Mouse (Mus musculus) hindbrain, embryonic 10.5 days (tissue): ENCODE measurements around the gene Lrfn3. TPM values are rescaled to one million over a fixed set of nuclear protein-coding genes. Genes with fewer than 3 reads are reported as not detected.
A peak's percentile ranks its signal among the peaks of the same experiment; 100 is the strongest.

Experiments
- DNase-seq: peaks from one replicate; pipeline ENCODE4 v3.0.0-alpha.2; 2017; ENCODE audit warnings: low spot score
- H3K27ac ChIP-seq: fragments of 300-500 bp; sonication (generic); 2 replicates; pipeline ENCODE4 v1.5.1; 2016; ENCODE audit warnings: mild to moderate bottlenecking, moderate library complexity
- H3K27me3 ChIP-seq: fragments of 300-500 bp; sonication (generic); 2 replicates; pipeline ENCODE4 v1.6.1; 2016; ENCODE audit warnings: mild to moderate bottlenecking; ENCODE audit not compliant: poor library complexity, insufficient read depth, severe bottlenecking
- H3K36me3 ChIP-seq: fragments of 300-500 bp; sonication (generic); 2 replicates; pipeline ENCODE4 v1.6.1; 2016; ENCODE audit warnings: mild to moderate bottlenecking, moderate library complexity
- H3K4me1 ChIP-seq: fragments of 300-500 bp; sonication (generic); replicated peaks from 2 replicates; pipeline ENCODE4 v1.6.1; 2016; ENCODE audit warnings: mild to moderate bottlenecking
- H3K4me3 ChIP-seq: fragments of 300-500 bp; sonication (generic); 2 replicates; pipeline ENCODE4 v1.5.1; 2016; ENCODE audit warnings: mild to moderate bottlenecking, moderate library complexity
- H3K9me3 ChIP-seq: fragments of 300-500 bp; sonication (generic); 2 replicates; pipeline ENCODE4 v1.6.1; 2016; ENCODE audit warnings: mild to moderate bottlenecking, moderate library complexity
- WGBS: fragments of 180-500 bp; shearing (Covaris S2); methylation state at CpG from one replicate; pipeline ENCODE4 v1.1.7; 2016; 5-methylcytosine and 5-hydroxymethylcytosine counted together
- polyA plus RNA-seq: library from polyadenylated mRNA; unstranded; fragments of >200 nt; fragmentation: Nextera tagmentation; extraction: Ambion mirVana; gene quantifications from 2 replicates; pipeline ENCODE4 v1.2.1, GENCODE M21; 2016

The Lrfn3 gene
- polyA plus RNA-seq, 1 experiment from 2014 or later, result 7.8 TPM

- no peaks in the 10 kb centered on the region for H3K9me3 ChIP-seq
- DNase-seq, result no peak
- peaks cover 39% of the 10 kb centered on the region for H3K27me3 ChIP-seq
- WGBS, result 66% methylated on average over 5 of the region's 5 CpGs
- peaks cover 16% of the 10 kb centered on the region for H3K4me1 ChIP-seq
- H3K36me3 ChIP-seq, result no peaks in the 10 kb centered on the region
- H3K27ac ChIP-seq, result no peak overlapping the region
- no peak overlapping the region for H3K4me3 ChIP-seq
Measured at GRCm38 (mm10) chr7:30334563-30334962, 28.0 kb downstream of the Lrfn3 start.

- no peaks in the 10 kb centered on the region for H3K9me3 ChIP-seq
- peaks cover 39% of the 10 kb centered on the region for H3K27me3 ChIP-seq
- DNase-seq, result no peak
- no peaks in the 10 kb centered on the region for H3K36me3 ChIP-seq
- 77% methylated on average over 4 of the region's 4 CpGs for WGBS
- no peak overlapping the region for H3K27ac ChIP-seq
- no peak overlapping the region for H3K4me3 ChIP-seq
- peaks cover 16% of the 10 kb centered on the region for H3K4me1 ChIP-seq
Measured at GRCm38 (mm10) chr7:30333436-30333835, 29.1 kb downstream of the Lrfn3 start.

- no peak overlapping the region for H3K27ac ChIP-seq
- no peak for DNase-seq
- H3K36me3 ChIP-seq, result no peaks in the 10 kb centered on the region
- peaks cover 39% of the 10 kb centered on the region for H3K27me3 ChIP-seq
- WGBS, result 69% methylated on average over 18 of the region's 18 CpGs
- no peaks in the 10 kb centered on the region for H3K9me3 ChIP-seq
- H3K4me3 ChIP-seq, result no peak overlapping the region
- H3K4me1 ChIP-seq, result peaks cover 16% of the 10 kb centered on the region
Measured at GRCm38 (mm10) chr7:30332622-30333259, 29.8 kb downstream of the Lrfn3 start.

- H3K27ac ChIP-seq, result no peak overlapping the region
- DNase-seq, result peak; percentile 88
- peak overlapping the region; percentile 34 for H3K4me3 ChIP-seq
- H3K27me3 ChIP-seq, result peaks cover 45% of the 10 kb centered on the region
- 7% methylated on average over 13 of the region's 13 CpGs for WGBS
- H3K9me3 ChIP-seq, result no peaks in the 10 kb centered on the region
- H3K36me3 ChIP-seq, result no peaks in the 10 kb centered on the region
- H3K4me1 ChIP-seq, result peaks cover 19% of the 10 kb centered on the region
Measured at GRCm38 (mm10) chr7:30331887-30332286, 30.7 kb downstream of the Lrfn3 start.

GRCm38 (mm10) chr7:30328379-30328778, 34.2 kb downstream of the Lrfn3 start:
- H3K36me3 ChIP-seq, result no peaks in the 10 kb centered on the region
- WGBS, result 57% methylated on average over 10 of the region's 10 CpGs
- H3K9me3 ChIP-seq, result 0 out of 2 replicates have a peak, but pooled peaks cover 4% of the 10 kb centered on the region
- H3K27me3 ChIP-seq, result peaks cover 17% of the 10 kb centered on the region
- H3K4me1 ChIP-seq, result peaks cover 19% of the 10 kb centered on the region
- no peak overlapping the region for H3K27ac ChIP-seq
- DNase-seq, result no peak
- no peak overlapping the region for H3K4me3 ChIP-seq

- H3K27me3 ChIP-seq, result peaks cover 6% of the 10 kb centered on the region; the same call in 1 of the 2 replicates
- no peak for DNase-seq
- H3K27ac ChIP-seq, result no peak overlapping the region
- WGBS, result 59% methylated on average over 15 of the region's 15 CpGs
- no peak overlapping the region for H3K4me3 ChIP-seq
- no peaks in the 10 kb centered on the region for H3K36me3 ChIP-seq
- peaks cover 25% of the 10 kb centered on the region for H3K4me1 ChIP-seq
- 0 out of 2 replicates have a peak, but pooled peaks cover 4% of the 10 kb centered on the region for H3K9me3 ChIP-seq
Measured at GRCm38 (mm10) chr7:30327140-30327539, 35.4 kb downstream of the Lrfn3 start.

GRCm38 (mm10) chr7:30326427-30326826, 36.1 kb downstream of the Lrfn3 start:
- no peaks in the 10 kb centered on the region for H3K36me3 ChIP-seq
- DNase-seq, result no peak
- H3K27me3 ChIP-seq, result peaks cover 6% of the 10 kb centered on the region; the same call in 1 of the 2 replicates
- peaks cover 21% of the 10 kb centered on the region for H3K4me1 ChIP-seq
- 0 out of 2 replicates have a peak, but pooled peaks cover 4% of the 10 kb centered on the region for H3K9me3 ChIP-seq
- H3K4me3 ChIP-seq, result no peak overlapping the region
- no peak overlapping the region for H3K27ac ChIP-seq

GRCm38 (mm10) chr7:30325364-30325763, 37.2 kb downstream of the Lrfn3 start:
- no peak overlapping the region for H3K4me3 ChIP-seq
- DNase-seq, result peak; percentile 60
- H3K4me1 ChIP-seq, result peaks cover 22% of the 10 kb centered on the region
- WGBS, result 51% methylated on average over 2 of the region's 2 CpGs
- H3K36me3 ChIP-seq, result no peaks in the 10 kb centered on the region
- 0 out of 2 replicates have a peak, but pooled peaks cover 4% of the 10 kb centered on the region for H3K9me3 ChIP-seq
- H3K27ac ChIP-seq, result no peak overlapping the region
- peaks cover 6% of the 10 kb centered on the region; the same call in 1 of the 2 replicates for H3K27me3 ChIP-seq

GRCm38 (mm10) chr7:30324300-30324944, 38.1 kb downstream of the Lrfn3 start:
- 0 out of 2 replicates have a peak, but pooled peaks cover 4% of the 10 kb centered on the region for H3K9me3 ChIP-seq

GRCm38 (mm10) chr7:30323795-30324194, 38.8 kb downstream of the Lrfn3 start, which contains the start of gene Sdhaf1:
Gene Sdhaf1, minus strand, starts transcription at chr7:30323895.
- H3K9me3 ChIP-seq, result 0 out of 2 replicates have a peak, but pooled peaks cover 4% of the 10 kb centered on the region
- peak within 1 kb of the TSS; percentile 92 for H3K27ac ChIP-seq
- WGBS, result 79% methylated on average over 3 of the region's 3 CpGs
- no peak for DNase-seq
- peak within 1 kb of the TSS; percentile 88 for H3K4me3 ChIP-seq
- peaks cover 22% of the 10 kb centered on the region for H3K4me1 ChIP-seq
- peaks cover 6% of the 10 kb centered on the region; the same call in 1 of the 2 replicates for H3K27me3 ChIP-seq
- H3K36me3 ChIP-seq, result 0 out of 2 replicates have a peak, but pooled peaks cover 2% of the 10 kb centered on the region

More at GRCm38 (mm10) chr7:30324300-30324944, 38.1 kb downstream of the Lrfn3 start:
- DNase-seq, result no peak
- Histone ChIP-seq H3K27ac (no peak overlapping the region), H3K4me1 (peaks cover 22% of the 10 kb centered on the region), H3K36me3 (no peaks in the 10 kb centered on the region), H3K27me3 (peaks cover 6% of the 10 kb centered on the region; the same call in 1 of the 2 replicates), H3K4me3 (no peak overlapping the region)
- WGBS, result 88% methylated on average over 5 of the region's 5 CpGs

GRCm38 (mm10) chr7:30322865-30323264, 39.7 kb downstream of the Lrfn3 start:
- 0 out of 2 replicates have a peak, but pooled peaks cover 4% of the 10 kb centered on the region for H3K9me3 ChIP-seq
- DNase-seq, result no peak
- peaks cover 22% of the 10 kb centered on the region for H3K4me1 ChIP-seq
- peak overlapping the region; percentile 92 for H3K27ac ChIP-seq
- H3K36me3 ChIP-seq, result 0 out of 2 replicates have a peak, but pooled peaks cover 2% of the 10 kb centered on the region
- peaks cover 6% of the 10 kb centered on the region; the same call in 1 of the 2 replicates for H3K27me3 ChIP-seq
- H3K4me3 ChIP-seq, result peak overlapping the region; percentile 88
- 34% methylated on average over 6 of the region's 6 CpGs for WGBS

GRCm38 (mm10) chr7:30322285-30322667, 40.3 kb downstream of the Lrfn3 start:
- 0 out of 2 replicates have a peak, but pooled peaks cover 4% of the 10 kb centered on the region for H3K9me3 ChIP-seq
- H3K4me3 ChIP-seq, result peak overlapping the region; percentile 88
- peak overlapping the region; percentile 92 for H3K27ac ChIP-seq
- H3K27me3 ChIP-seq, result peaks cover 4% of the 10 kb centered on the region; the same call in 1 of the 2 replicates
- peak; percentile 96 for DNase-seq
- H3K36me3 ChIP-seq, result peaks cover 4% of the 10 kb centered on the region; the same call in 1 of the 2 replicates
- WGBS, result 0% methylated on average over 20 of the region's 20 CpGs
- peaks cover 22% of the 10 kb centered on the region for H3K4me1 ChIP-seq
